Mouse (Mus musculus) kidney, postnatal 0 days (tissue): ENCODE measurements around the gene Csmd2. TPM values are rescaled to one million over a fixed set of nuclear protein-coding genes. Genes with fewer than 3 reads are reported as not detected.

Experiments used
- ATAC-seq: fragments of 200-750 bp; cut with Nextera tagmentation; replicated peaks from 2 replicates; pipeline ENCODE4 v1.8.0; 2017; ENCODE audit warnings: low read depth, moderate number of reproducible peaks, moderate TSS enrichment, moderate library complexity; ENCODE audit not compliant: low FRiP score
- DNase-seq: peaks from one replicate; pipeline ENCODE4 v3.0.0-alpha.2; 2016; ENCODE audit warnings: low spot score
- H3K27ac ChIP-seq: fragments of 300-500 bp; sonication (generic); 2 replicates; pipeline ENCODE4 v1.5.1; 2014; ENCODE audit warnings: mild to moderate bottlenecking
- H3K27me3 ChIP-seq: fragments of 300-500 bp; sonication (generic); 2 replicates; pipeline ENCODE4 v1.6.1; 2014; ENCODE audit warnings: low read length, mixed read lengths; ENCODE audit not compliant: insufficient read depth
- H3K36me3 ChIP-seq: fragments of 300-500 bp; sonication (generic); 2 replicates; pipeline ENCODE4 v1.6.1; 2014; ENCODE audit warnings: low read length, mixed read lengths; ENCODE audit not compliant: insufficient read depth
- H3K4me1 ChIP-seq: fragments of 300-500 bp; sonication (generic); replicated peaks from 2 replicates; pipeline ENCODE4 v1.6.1; 2014; ENCODE audit warnings: antibody characterized with exemption, low read length, mixed read lengths; ENCODE audit not compliant: insufficient read depth
- H3K4me2 ChIP-seq: fragments of 300-500 bp; sonication (generic); 2 replicates; pipeline ENCODE4 v1.6.1; 2014; ENCODE audit warnings: mild to moderate bottlenecking, low read length, moderate library complexity, mixed read lengths
- H3K4me3 ChIP-seq: fragments of 300-500 bp; sonication (generic); replicated peaks from 2 replicates; pipeline ENCODE4 v1.5.1; 2014; ENCODE audit warnings: low read depth, low read length
- H3K9ac ChIP-seq: fragments of 300-500 bp; sonication (generic); 2 replicates; pipeline ENCODE4 v1.6.1; 2014; ENCODE audit warnings: low read depth, low read length
- H3K9me3 ChIP-seq: fragments of 300-500 bp; sonication (generic); replicated peaks from 2 replicates; pipeline ENCODE4 v1.6.1; 2016; ENCODE audit warnings: low read length, inconsistent platforms, mixed read lengths
- CTCF ChIP-seq: IDR thresholded peaks from 2 replicates; pipeline ENCODE4 v1.5.1; 2016; ENCODE audit warnings: antibody characterized with exemption, low read depth, mild to moderate bottlenecking, moderate library complexity
- WGBS: fragments of 180-500 bp; shearing (Covaris S2); extraction: QIAGEN DNeasy Blood & Tissue Kit; methylation state at CpG from one replicate; pipeline ENCODE4 v1.1.7; 2014; 5-methylcytosine and 5-hydroxymethylcytosine counted together
- polyA plus RNA-seq: library from polyadenylated mRNA; unstranded; fragments of >200 nt; fragmentation: Nextera tagmentation; extraction: Ambion mirVana; gene quantifications from 2 replicates; pipeline ENCODE4 v1.2.1, GENCODE M21; 2015

Gene Csmd2
- polyA plus RNA-seq, 1 experiment from 2014 or later: 0.05 TPM

DNA sequence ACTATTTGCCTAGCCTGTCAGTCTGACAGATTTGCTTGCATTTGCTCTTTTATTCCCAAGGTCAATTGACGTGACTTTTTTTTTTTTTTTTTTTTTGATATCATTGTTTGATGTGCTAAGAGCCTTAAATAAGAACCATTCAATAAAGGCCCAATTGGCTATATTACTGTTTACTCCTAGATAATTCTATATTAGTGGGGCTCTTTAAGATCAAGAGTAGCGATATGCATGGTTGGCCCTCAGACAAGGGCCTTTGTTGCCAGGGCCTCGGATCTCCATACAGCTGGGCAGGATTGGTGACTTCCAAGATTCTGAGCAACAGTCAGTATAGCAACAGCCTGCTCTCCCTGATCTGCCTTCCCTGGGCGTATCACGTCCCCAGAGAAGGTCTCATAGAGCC is 112.9 kb downstream of the Csmd2 start:
- Histone ChIP-seq H3K9ac (no peak overlapping the region), H3K4me1 (no peaks in the 10 kb centered on the region), H3K4me2 (no peak overlapping the region), H3K27me3 (no peaks in the 10 kb centered on the region), H3K4me3 (no peak overlapping the region), H3K36me3 (no peaks in the 10 kb centered on the region), H3K9me3 (no peaks in the 10 kb centered on the region), H3K27ac (no peak overlapping the region)
- DNase-seq (no peak), ATAC-seq (no peak)
- 67% methylated on average over 5 of the region's 5 CpGs for WGBS
- TF ChIP-seq CTCF: no peak

DNA sequence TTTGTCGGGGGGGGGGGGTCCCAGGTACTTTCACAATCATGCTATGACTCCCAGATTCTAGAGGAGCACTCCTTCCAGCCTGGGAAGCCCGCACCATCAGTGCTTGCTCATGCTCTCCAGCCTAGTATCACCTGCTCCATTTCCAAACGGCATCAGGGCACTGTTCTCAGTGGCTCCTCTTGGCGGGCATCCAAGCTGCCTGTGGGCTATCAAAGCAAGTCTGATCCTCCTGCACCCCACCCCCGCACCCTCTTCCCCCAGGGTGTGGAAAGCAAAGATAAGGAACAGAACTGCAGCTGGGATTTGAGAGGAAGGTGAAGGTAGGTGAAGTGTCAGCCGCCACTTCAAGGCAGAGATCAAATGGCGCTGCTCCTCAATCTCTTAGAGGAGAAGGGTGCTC is 128.7 kb downstream of the Csmd2 start:
- 66% methylated on average over 7 of the region's 7 CpGs for WGBS
- DNase-seq: no peak
- no peak for ATAC-seq
- TF ChIP-seq CTCF: no peak
- no peak overlapping the region for H3K4me3 ChIP-seq
- H3K36me3 ChIP-seq: no peaks in the 10 kb centered on the region
- no peak overlapping the region for H3K27ac ChIP-seq
- no peaks in the 10 kb centered on the region for H3K9me3 ChIP-seq
- H3K27me3 ChIP-seq: no peaks in the 10 kb centered on the region
- H3K4me1 ChIP-seq: no peaks in the 10 kb centered on the region
- H3K4me2 ChIP-seq: no peak overlapping the region
- H3K9ac ChIP-seq: no peak overlapping the region

DNA sequence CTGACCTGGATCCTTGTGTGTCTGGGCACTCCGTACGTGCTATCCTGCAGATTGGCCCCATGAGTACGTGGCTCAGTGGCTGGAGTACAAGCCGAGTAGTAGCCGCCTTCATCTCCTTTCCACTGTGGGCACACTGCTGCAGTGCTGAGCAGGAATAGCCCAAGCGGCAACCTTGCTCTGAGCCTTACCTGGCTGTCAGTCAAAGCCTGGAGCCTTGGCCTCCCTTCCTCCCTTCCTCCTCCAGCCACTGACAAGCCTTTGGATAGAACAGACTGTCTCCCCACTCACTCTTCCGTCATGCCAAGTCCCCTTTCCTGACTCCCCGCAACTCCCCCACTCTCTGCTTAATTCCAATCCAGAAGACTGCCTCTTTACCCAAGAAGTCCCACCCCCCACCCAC is 135.6 kb downstream of the Csmd2 start:
- no peaks in the 10 kb centered on the region for H3K36me3 ChIP-seq
- H3K9me3 ChIP-seq: 0 out of 2 replicates have a peak, but pooled peaks cover 6% of the 10 kb centered on the region
- H3K4me2 ChIP-seq: no peak overlapping the region
- no peak for TF ChIP-seq CTCF
- no peaks in the 10 kb centered on the region for H3K27me3 ChIP-seq
- H3K27ac ChIP-seq: no peak overlapping the region
- no peak overlapping the region for H3K9ac ChIP-seq
- DNase-seq (no peak), ATAC-seq (no peak)
- no peaks in the 10 kb centered on the region for H3K4me1 ChIP-seq
- H3K4me3 ChIP-seq: no peak overlapping the region
- 64% methylated on average over 8 of the region's 8 CpGs for WGBS

DNA sequence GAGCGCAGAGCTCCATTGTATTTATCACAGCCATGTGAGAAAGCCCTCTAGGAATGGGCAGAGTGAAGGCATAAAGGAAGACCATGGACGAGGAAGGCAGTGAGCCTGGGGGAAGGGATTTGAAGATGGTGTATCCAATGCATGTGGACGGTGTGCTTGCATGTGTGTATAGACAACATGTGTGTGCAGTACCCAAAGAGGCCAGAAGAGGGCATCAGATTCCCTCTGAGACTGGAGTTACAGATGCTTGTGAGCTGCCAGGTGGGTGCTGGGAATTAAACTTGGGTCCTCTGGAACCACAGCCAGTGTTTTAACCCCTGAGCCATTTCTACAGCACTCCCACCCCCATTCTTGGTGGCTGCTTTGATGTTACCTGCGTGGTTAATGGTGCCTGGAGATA is 137.1 kb downstream of the Csmd2 start:
- no peak overlapping the region for H3K4me2 ChIP-seq
- 82% methylated on average over 4 of the region's 4 CpGs for WGBS
- ATAC-seq: no peak

DNA sequence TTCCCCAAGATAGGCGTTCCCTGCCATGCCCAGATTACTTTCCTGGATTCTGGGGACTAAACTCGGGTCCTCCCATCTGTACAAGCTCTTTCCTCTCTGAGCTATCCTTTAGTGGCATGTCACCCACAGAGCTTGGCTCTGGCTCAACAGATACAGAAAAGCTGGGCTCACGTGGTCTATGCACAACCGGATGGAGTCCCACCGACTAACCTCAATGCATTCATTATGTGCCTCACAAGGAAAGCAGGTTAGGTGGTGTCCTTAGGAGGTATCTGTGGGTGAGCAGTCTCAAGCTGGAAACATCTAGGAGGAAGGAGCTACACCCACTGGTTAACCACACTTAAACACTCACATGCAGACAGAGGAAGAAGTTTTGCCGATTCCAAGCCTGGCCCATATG is 140.9 kb downstream of the Csmd2 start:
- 78% methylated on average over 6 of the region's 6 CpGs for WGBS
- no peak overlapping the region for H3K9ac ChIP-seq
- no peak overlapping the region for H3K4me2 ChIP-seq
- H3K27me3 ChIP-seq: no peaks in the 10 kb centered on the region
- TF ChIP-seq CTCF: no peak
- no peaks in the 10 kb centered on the region for H3K4me1 ChIP-seq
- H3K4me3 ChIP-seq: no peak overlapping the region
- DNase-seq (no peak), ATAC-seq (no peak)
- no peak overlapping the region for H3K27ac ChIP-seq
- H3K9me3 ChIP-seq: 0 out of 2 replicates have a peak, but pooled peaks cover 6% of the 10 kb centered on the region
- no peaks in the 10 kb centered on the region for H3K36me3 ChIP-seq

More for the DNA sequence above, 137.1 kb downstream of the Csmd2 start:
- Histone ChIP-seq H3K27me3 (no peaks in the 10 kb centered on the region), H3K27ac (no peak overlapping the region), H3K4me1 (no peaks in the 10 kb centered on the region), H3K36me3 (no peaks in the 10 kb centered on the region), H3K9ac (no peak overlapping the region), H3K9me3 (0 out of 2 replicates have a peak, but pooled peaks cover 6% of the 10 kb centered on the region), H3K4me3 (no peak overlapping the region)
- no peak; the same call in 1 of the 2 replicates for TF ChIP-seq CTCF
- no peak for DNase-seq

DNA sequence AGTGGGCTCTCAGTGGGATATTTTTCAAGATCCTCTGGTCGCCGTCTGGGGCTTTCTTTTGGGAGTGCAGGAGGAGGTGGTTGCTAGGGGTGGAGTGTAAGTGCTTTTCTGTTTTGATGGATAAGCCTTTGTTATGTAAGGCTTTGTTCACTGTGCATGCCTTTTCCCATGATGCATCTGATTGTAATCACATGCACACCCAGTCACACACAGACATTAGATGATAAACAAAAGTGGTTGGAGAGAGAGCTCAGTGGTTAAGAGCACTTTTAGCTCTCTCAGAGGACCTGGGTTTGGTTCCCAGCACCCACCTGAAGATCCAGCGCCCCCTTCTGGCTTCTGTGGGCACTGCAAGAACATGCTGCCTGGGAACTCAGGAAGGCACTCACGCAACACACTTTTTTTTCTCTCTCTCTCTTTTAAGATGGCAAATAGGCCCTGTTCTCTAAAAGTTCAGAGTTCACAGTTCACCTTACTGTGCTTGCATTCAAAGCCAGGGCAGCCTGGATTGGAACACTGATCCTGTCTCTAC is 143.0 kb downstream of the Csmd2 start:
- 80% methylated on average over 4 of the region's 4 CpGs for WGBS

GRCm38 (mm10) chr4:128131666-128132065 is 144.0 kb downstream of the Csmd2 start:
- Histone ChIP-seq H3K4me3 (no peak overlapping the region), H3K4me1 (no peaks in the 10 kb centered on the region), H3K36me3 (no peaks in the 10 kb centered on the region), H3K4me2 (no peak overlapping the region), H3K9me3 (no peaks in the 10 kb centered on the region), H3K27me3 (no peaks in the 10 kb centered on the region), H3K9ac (no peak overlapping the region), H3K27ac (no peak overlapping the region)
- no peak for TF ChIP-seq CTCF
- ATAC-seq (no peak), DNase-seq (no peak)
- 88% methylated on average over 4 of the region's 4 CpGs for WGBS

More for the DNA sequence above, 143.0 kb downstream of the Csmd2 start:
- Histone ChIP-seq H3K27ac (no peak overlapping the region), H3K4me2 (no peak overlapping the region), H3K4me3 (no peak overlapping the region), H3K9ac (no peak overlapping the region), H3K4me1 (no peaks in the 10 kb centered on the region), H3K9me3 (no peaks in the 10 kb centered on the region), H3K27me3 (no peaks in the 10 kb centered on the region), H3K36me3 (no peaks in the 10 kb centered on the region)
- TF ChIP-seq CTCF: no peak
- ATAC-seq (no peak), DNase-seq (no peak)
